Mouse (Mus musculus) liver, embryonic 11.5 days (tissue): Measurements from ENCODE around the gene Lss. TPM values are rescaled to one million over a fixed set of nuclear protein-coding genes. Genes with fewer than 3 reads are reported as not detected.

Source experiments
- ATAC-seq: fragments of 200-750 bp; cut with Nextera tagmentation; replicated peaks from 2 replicates; pipeline ENCODE4 v1.8.0; 2017; ENCODE audit warnings: moderate number of reproducible peaks, mild to moderate bottlenecking, moderate TSS enrichment, moderate library complexity; ENCODE audit not compliant: low FRiP score
- DNase-seq: peaks from one replicate; pipeline ENCODE4 v3.0.0-alpha.2; 2017; ENCODE audit warnings: low spot score
- H3K27ac ChIP-seq: fragments of 300-500 bp; sonication (generic); 2 replicates; pipeline ENCODE4 v1.5.1; 2014; ENCODE audit warnings: mild to moderate bottlenecking, low read depth, low read length, control low read depth
- H3K27me3 ChIP-seq: fragments of 300-500 bp; sonication (generic); replicated peaks from 2 replicates; pipeline ENCODE4 v1.6.1; 2014; ENCODE audit warnings: low read length, mixed read lengths; ENCODE audit not compliant: control insufficient read depth, insufficient read depth
- H3K36me3 ChIP-seq: fragments of 300-500 bp; sonication (generic); 2 replicates; pipeline ENCODE4 v1.6.1; 2014; ENCODE audit warnings: mild to moderate bottlenecking, low read length, moderate library complexity, mixed read lengths; ENCODE audit not compliant: control insufficient read depth, insufficient read depth
- H3K4me1 ChIP-seq: fragments of 300-500 bp; sonication (generic); replicated peaks from 2 replicates; pipeline ENCODE4 v1.6.1; 2014; ENCODE audit warnings: low read length, mixed read lengths; ENCODE audit not compliant: control insufficient read depth, insufficient read depth
- H3K4me2 ChIP-seq: fragments of 300-500 bp; sonication (generic); 2 replicates; pipeline ENCODE4 v1.6.1; 2014; ENCODE audit warnings: mild to moderate bottlenecking, control low read depth, moderate library complexity
- H3K4me3 ChIP-seq: fragments of 300-500 bp; sonication (generic); 2 replicates; pipeline ENCODE4 v1.5.1; 2014; ENCODE audit warnings: low read depth, low read length, control low read depth
- H3K9ac ChIP-seq: fragments of 300-500 bp; sonication (generic); 2 replicates; pipeline ENCODE4 v1.6.1; 2014; ENCODE audit warnings: low read depth, low read length, control low read depth
- H3K9me3 ChIP-seq: fragments of 300-500 bp; sonication (generic); 2 replicates; pipeline ENCODE4 v1.6.1; 2016; ENCODE audit warnings: low read length, inconsistent platforms, mixed read lengths; ENCODE audit not compliant: control insufficient read depth
- WGBS: fragments of 180-500 bp; shearing (Covaris S2); extraction: QIAGEN DNeasy Blood & Tissue Kit; methylation state at CpG from one replicate; pipeline ENCODE4 v1.1.7; 2014; 5-methylcytosine and 5-hydroxymethylcytosine counted together
- polyA plus RNA-seq: library from polyadenylated mRNA; unstranded; fragments of >200 nt; fragmentation: Nextera tagmentation; extraction: Ambion mirVana; gene quantifications from 2 replicates; pipeline ENCODE4 v1.2.1, GENCODE M21; 2014

Lss gene
- polyA plus RNA-seq, result 48.3 and 56.0 TPM in 2 replicates

GRCm38 (mm10) chr10:76531375-76531774 is at the start of gene Lss:
Lss (plus strand) TSS chr10:76531588.
- peaks cover 4% of the 10 kb centered on the region for H3K4me1 ChIP-seq
- H3K9me3 ChIP-seq, result no peaks in the 10 kb centered on the region
- H3K27ac ChIP-seq, result peak within 1 kb of the TSS; percentile 66
- peaks cover 23% of the 10 kb centered on the region for H3K36me3 ChIP-seq
- under 1% methylated on average over 30 of the region's 37 CpGs for WGBS
- peak; percentile 95 for DNase-seq
- peak within 1 kb of the TSS; percentile 64 for H3K9ac ChIP-seq
- peak within 1 kb of the TSS; percentile 75 for H3K4me3 ChIP-seq
- no peaks in the 10 kb centered on the region for H3K27me3 ChIP-seq
- peak; percentile 99 for ATAC-seq
- H3K4me2 ChIP-seq, result peak within 1 kb of the TSS; percentile 79

DNA sequence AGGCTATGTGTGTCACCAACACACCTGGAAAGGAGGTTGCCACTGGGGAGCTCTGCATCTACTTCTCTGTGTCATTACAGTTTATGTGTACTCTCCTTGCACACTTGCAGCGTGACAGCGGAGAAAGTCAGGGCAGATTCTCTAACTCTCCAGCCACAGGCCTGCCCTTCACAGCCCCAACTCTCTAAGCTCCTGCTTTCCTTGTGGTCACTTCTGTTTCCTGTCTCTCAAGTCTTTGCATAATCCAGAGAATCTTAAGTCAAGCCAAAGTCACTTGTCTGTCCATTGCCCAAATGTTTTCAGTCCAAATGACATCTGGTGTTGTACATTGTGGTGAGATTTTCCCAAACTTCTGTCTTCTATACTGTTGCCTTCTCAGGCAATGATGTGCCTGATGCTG is 45.1 kb upstream of the Lss start:
- WGBS, result 73% methylated on average over 2 of the region's 2 CpGs
- H3K36me3 ChIP-seq, result peaks cover 58% of the 10 kb centered on the region

GRCm38 (mm10) chr10:76488265-76488664 is 43.1 kb upstream of the Lss start:
- Histone ChIP-seq H3K4me1 (peaks cover 14% of the 10 kb centered on the region), H3K4me3 (no peak overlapping the region), H3K4me2 (peak overlapping the region; percentile 38; the same call in 1 of the 2 replicates), H3K9me3 (no peaks in the 10 kb centered on the region), H3K27me3 (no peaks in the 10 kb centered on the region), H3K27ac (peak overlapping the region; percentile 65), H3K36me3 (peaks cover 51% of the 10 kb centered on the region), H3K9ac (no peak overlapping the region; the same call in 1 of the 2 replicates)
- ATAC-seq (peak; percentile 91), DNase-seq (no peak)
- WGBS, result 37% methylated on average over 8 of the region's 8 CpGs

More for the DNA sequence above, 45.1 kb upstream of the Lss start:
- Histone ChIP-seq H3K9me3 (no peaks in the 10 kb centered on the region), H3K4me1 (peaks cover 14% of the 10 kb centered on the region), H3K9ac (no peak overlapping the region), H3K4me3 (no peak overlapping the region), H3K4me2 (no peak overlapping the region), H3K27me3 (no peaks in the 10 kb centered on the region), H3K27ac (peak overlapping the region; percentile 4; the same call in 1 of the 2 replicates)
- DNase-seq (no peak), ATAC-seq (no peak)

- Histone ChIP-seq H3K4me2 (no peak overlapping the region), H3K27ac (no peak overlapping the region; the same call in 1 of the 2 replicates), H3K9me3 (no peaks in the 10 kb centered on the region), H3K4me1 (peaks cover 14% of the 10 kb centered on the region), H3K4me3 (no peak overlapping the region), H3K27me3 (no peaks in the 10 kb centered on the region), H3K9ac (no peak overlapping the region), H3K36me3 (peaks cover 57% of the 10 kb centered on the region)
- DNase-seq (no peak), ATAC-seq (no peak)
- WGBS, result 80% methylated on average over 15 of the region's 15 CpGs
Observed at GRCm38 (mm10) chr10:76489205-76489604, 42.2 kb upstream of the Lss start.

DNA sequence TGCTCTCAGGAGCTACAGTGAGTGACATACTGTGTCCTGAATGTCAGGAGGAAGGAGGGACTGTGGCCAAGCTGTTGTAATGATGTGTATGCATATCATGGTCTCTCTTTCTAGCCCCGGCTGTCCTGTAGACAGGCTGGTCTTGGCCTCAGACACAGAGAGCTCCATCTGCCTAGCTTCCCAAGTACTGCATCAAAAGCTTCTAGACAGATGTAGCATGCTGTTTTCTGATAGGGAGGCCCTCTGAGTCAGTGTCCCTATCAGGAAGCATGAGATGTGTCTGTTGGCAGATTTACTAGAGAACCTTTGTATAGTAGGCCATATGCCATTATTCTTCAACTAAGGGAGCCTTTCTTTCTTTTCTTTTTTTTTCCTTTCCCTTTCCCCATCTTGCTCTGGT is 37.9 kb upstream of the Lss start:
- peak; percentile 87 for ATAC-seq
- Histone ChIP-seq H3K4me1 (peaks cover 16% of the 10 kb centered on the region), H3K36me3 (peaks cover 45% of the 10 kb centered on the region), H3K4me3 (no peak overlapping the region), H3K27me3 (no peaks in the 10 kb centered on the region), H3K4me2 (no peak overlapping the region), H3K9me3 (no peaks in the 10 kb centered on the region), H3K27ac (no peak overlapping the region), H3K9ac (no peak overlapping the region)
- DNase-seq, result no peak
- 55% methylated on average over 1 of the region's 1 CpGs for WGBS

GRCm38 (mm10) chr10:76495501-76495900 is 35.9 kb upstream of the Lss start:
- peak overlapping the region; percentile 4; the same call in 1 of the 2 replicates for H3K27ac ChIP-seq
- H3K4me1 ChIP-seq, result peaks cover 13% of the 10 kb centered on the region
- H3K36me3 ChIP-seq, result peaks cover 41% of the 10 kb centered on the region
- no peak for ATAC-seq
- no peaks in the 10 kb centered on the region for H3K9me3 ChIP-seq
- no peak for DNase-seq
- no peak overlapping the region for H3K9ac ChIP-seq
- no peak overlapping the region for H3K4me2 ChIP-seq
- H3K27me3 ChIP-seq, result no peaks in the 10 kb centered on the region
- H3K4me3 ChIP-seq, result no peak overlapping the region
- 84% methylated on average over 6 of the region's 6 CpGs for WGBS

DNA sequence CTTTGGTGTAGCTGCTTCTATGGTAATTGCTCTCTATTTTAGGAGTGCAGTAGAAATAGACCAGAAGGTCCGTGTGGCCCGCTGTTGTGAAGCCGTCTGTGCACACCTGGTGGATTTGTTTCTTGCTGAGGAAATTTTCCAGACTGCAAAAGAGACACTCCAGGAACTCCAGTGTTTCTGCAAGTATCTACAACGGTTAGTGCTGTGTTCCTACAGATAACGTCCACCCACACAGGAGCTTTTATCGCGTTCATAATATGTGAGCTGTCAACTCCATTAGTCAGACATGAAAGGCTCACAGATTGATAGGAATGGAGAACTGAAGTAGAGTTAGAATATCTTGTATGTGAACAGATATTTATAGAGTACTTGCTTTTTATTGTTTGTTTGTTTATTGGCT is 35.0 kb upstream of the Lss start:
- H3K9ac ChIP-seq, result no peak overlapping the region
- H3K27me3 ChIP-seq, result no peaks in the 10 kb centered on the region
- H3K27ac ChIP-seq, result peak overlapping the region; percentile 4; the same call in 1 of the 2 replicates
- ATAC-seq (peak; percentile 59; the same call in 1 of the 2 replicates), DNase-seq (no peak)
- H3K4me2 ChIP-seq, result no peak overlapping the region
- H3K9me3 ChIP-seq, result no peaks in the 10 kb centered on the region
- peaks cover 35% of the 10 kb centered on the region for H3K36me3 ChIP-seq
- peaks cover 13% of the 10 kb centered on the region for H3K4me1 ChIP-seq
- H3K4me3 ChIP-seq, result no peak overlapping the region
- 64% methylated on average over 7 of the region's 7 CpGs for WGBS

DNA sequence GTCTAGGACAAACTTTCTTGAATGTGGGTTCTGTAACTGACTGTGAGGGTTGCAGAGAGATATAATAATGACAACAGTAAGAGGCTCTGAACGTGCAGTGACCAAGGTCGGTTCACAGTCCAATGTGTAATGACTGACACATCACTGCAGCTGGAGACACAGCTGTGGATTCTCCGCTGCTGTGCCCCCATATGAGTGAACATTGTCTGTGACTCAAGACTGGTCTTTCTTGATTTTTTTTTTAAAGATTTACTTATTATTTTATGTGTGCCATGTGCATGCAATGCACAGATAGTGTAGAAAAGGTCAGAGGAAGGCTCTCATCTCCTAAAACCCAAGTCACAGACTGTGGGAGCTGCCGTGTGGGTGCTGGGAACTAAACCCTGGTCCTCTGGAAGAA is 33.9 kb upstream of the Lss start:
- DNase-seq (no peak), ATAC-seq (no peak)
- Histone ChIP-seq H3K36me3 (peaks cover 46% of the 10 kb centered on the region), H3K4me1 (peaks cover 13% of the 10 kb centered on the region), H3K4me3 (no peak overlapping the region), H3K4me2 (no peak overlapping the region), H3K27ac (no peak overlapping the region), H3K9me3 (no peaks in the 10 kb centered on the region), H3K27me3 (no peaks in the 10 kb centered on the region), H3K9ac (no peak overlapping the region)
- 92% methylated on average over 4 of the region's 4 CpGs for WGBS

GRCm38 (mm10) chr10:76504271-76504943 is 27.0 kb upstream of the Lss start:
- 88% methylated on average over 11 of the region's 11 CpGs for WGBS
- no peaks in the 10 kb centered on the region for H3K9me3 ChIP-seq
- no peak overlapping the region for H3K9ac ChIP-seq
- H3K27ac ChIP-seq, result no peak overlapping the region
- H3K36me3 ChIP-seq, result peaks cover 57% of the 10 kb centered on the region
- H3K27me3 ChIP-seq, result no peaks in the 10 kb centered on the region
- no peaks in the 10 kb centered on the region for H3K4me1 ChIP-seq
- DNase-seq (no peak), ATAC-seq (0 out of 2 replicates have a peak, but pooled peaks have one; percentile 10)
- H3K4me3 ChIP-seq, result no peak overlapping the region
- no peak overlapping the region for H3K4me2 ChIP-seq
